Mouse (Mus musculus) small intestine, adult 2 months (tissue): ENCODE measurements around the gene Enthd1. TPM values are rescaled to one million over a fixed set of nuclear protein-coding genes. Genes with fewer than 3 reads are reported as not detected.
"Not testable (repeated sequence)": the region's sequence is repeated elsewhere in the genome, so short reads cannot be mapped to it uniquely, and the experiment has no call there.

Experiments
- H3K27ac ChIP-seq: fragments of 200-500 bp; 2 replicates; pipeline ENCODE4 v1.5.1; 2012; ENCODE audit warnings: low read depth, low read length, control low read depth, inconsistent platforms; ENCODE audit not compliant: insufficient read depth
- H3K27me3 ChIP-seq: fragments of 200-500 bp; 2 replicates; pipeline ENCODE4 v1.6.1; 2012; ENCODE audit warnings: mild to moderate bottlenecking, moderate library complexity, low read length, inconsistent platforms; ENCODE audit not compliant: control insufficient read depth, insufficient read depth
- H3K36me3 ChIP-seq: fragments of 200-500 bp; 2 replicates; pipeline ENCODE4 v1.6.1; 2012; ENCODE audit warnings: mild to moderate bottlenecking, low read length, control low read depth, inconsistent platforms; ENCODE audit not compliant: control insufficient read depth, insufficient read depth
- H3K4me1 ChIP-seq: fragments of 200-500 bp; 2 replicates; pipeline ENCODE4 v1.6.1; 2012; ENCODE audit warnings: low read length, inconsistent platforms, mixed read lengths; ENCODE audit not compliant: control insufficient read depth, insufficient read depth, insufficient read length
- H3K4me3 ChIP-seq: fragments of 200-500 bp; 2 replicates; pipeline ENCODE4 v1.5.1; 2012; ENCODE audit warnings: low read depth, mild to moderate bottlenecking, control low read depth, inconsistent platforms, low read length, moderate library complexity
- CTCF ChIP-seq: fragments of 200-500 bp; IDR thresholded peaks from 2 replicates; pipeline ENCODE4 v1.5.1; 2012; ENCODE audit warnings: low read depth, mild to moderate bottlenecking, control low read depth, inconsistent platforms, low read length, moderate library complexity, mixed read lengths; ENCODE audit not compliant: insufficient replicate concordance, insufficient read length; ENCODE audit errors: extremely low read depth
- POLR2A ChIP-seq: fragments of 200-500 bp; IDR thresholded peaks from 2 replicates; pipeline ENCODE4 v1.6.1; 2012; ENCODE audit warnings: low read depth, mild to moderate bottlenecking, control low read depth, inconsistent platforms, low read length, moderate library complexity
- WGBS: fragments of 180-500 bp; shearing (Covaris S2); methylation state at CpG from one replicate; pipeline ENCODE4 v1.1.7; 2018; 5-methylcytosine and 5-hydroxymethylcytosine counted together
- polyA plus RNA-seq: library from polyadenylated mRNA; depleted of rRNA; stranded (reverse); fragments of >200 nt; gene quantifications from 2 replicates; pipeline ENCODE4 v1.2.3, GENCODE M21; 2012

Enthd1 gene
- polyA plus RNA-seq, 1 experiment, result not detected

GRCm38 (mm10) chr15:80502741-80503140 is 62.2 kb downstream of the Enthd1 start:
- H3K36me3 ChIP-seq, result no peaks in the 10 kb centered on the region
- no peaks in the 10 kb centered on the region for H3K4me1 ChIP-seq

GRCm38 (mm10) chr15:80501106-80502096 is 63.6 kb downstream of the Enthd1 start:
- Histone ChIP-seq H3K4me3 (no peak overlapping the region), H3K4me1 (no peaks in the 10 kb centered on the region), H3K27ac (no peak overlapping the region), H3K36me3 (no peaks in the 10 kb centered on the region), H3K27me3 (no peaks in the 10 kb centered on the region)
- TF ChIP-seq CTCF (no peak), POLR2A (no peak)
- WGBS, result 82% methylated on average over 21 of the region's 21 CpGs

More at GRCm38 (mm10) chr15:80502741-80503140, 62.2 kb downstream of the Enthd1 start:
- TF ChIP-seq CTCF (no peak), POLR2A (no peak)
- 71% methylated on average over 2 of the region's 2 CpGs for WGBS
- Histone ChIP-seq H3K27me3 (no peaks in the 10 kb centered on the region), H3K4me3 (no peak overlapping the region), H3K27ac (no peak overlapping the region)

GRCm38 (mm10) chr15:80500426-80500825 is 64.5 kb downstream of the Enthd1 start:
- TF ChIP-seq POLR2A (no peak), CTCF (no peak)
- Histone ChIP-seq H3K4me3 (no peak overlapping the region), H3K4me1 (no peaks in the 10 kb centered on the region), H3K27me3 (no peaks in the 10 kb centered on the region), H3K27ac (no peak overlapping the region), H3K36me3 (no peaks in the 10 kb centered on the region)
- 77% methylated on average over 10 of the region's 10 CpGs for WGBS

- H3K27ac ChIP-seq, H3K4me3 ChIP-seq, H3K27me3 ChIP-seq, H3K36me3 ChIP-seq, H3K4me1 ChIP-seq: not testable (repeated sequence)
- 33% methylated on average over 3 of the region's 3 CpGs for WGBS
Observed at GRCm38 (mm10) chr15:80497733-80498132, 67.2 kb downstream of the Enthd1 start.

GRCm38 (mm10) chr15:80491505-80491904 is 73.5 kb downstream of the Enthd1 start:
- Histone ChIP-seq H3K36me3 (no peaks in the 10 kb centered on the region), H3K4me3 (no peak overlapping the region), H3K27ac (no peak overlapping the region), H3K4me1 (no peaks in the 10 kb centered on the region), H3K27me3 (no peaks in the 10 kb centered on the region)
- 74% methylated on average over 4 of the region's 4 CpGs for WGBS
- no peak for TF ChIP-seq POLR2A
- no peak for TF ChIP-seq CTCF

- no peak for TF ChIP-seq CTCF
- TF ChIP-seq POLR2A, result no peak
- Histone ChIP-seq H3K36me3 (no peaks in the 10 kb centered on the region), H3K27me3 (no peaks in the 10 kb centered on the region), H3K4me3 (no peak overlapping the region), H3K27ac (no peak overlapping the region), H3K4me1 (no peaks in the 10 kb centered on the region)
- 58% methylated on average over 5 of the region's 5 CpGs for WGBS
Observed at GRCm38 (mm10) chr15:80490151-80490550, 74.8 kb downstream of the Enthd1 start.

- H3K4me1 ChIP-seq, result no peaks in the 10 kb centered on the region
- WGBS, result 66% methylated on average over 3 of the region's 3 CpGs
- TF ChIP-seq CTCF (no peak), POLR2A (no peak)
Observed at GRCm38 (mm10) chr15:80488658-80489057, 76.3 kb downstream of the Enthd1 start.

More at GRCm38 (mm10) chr15:80488658-80489057, 76.3 kb downstream of the Enthd1 start:
- Histone ChIP-seq H3K4me3 (no peak overlapping the region), H3K36me3 (no peaks in the 10 kb centered on the region), H3K27ac (no peak overlapping the region), H3K27me3 (no peaks in the 10 kb centered on the region)
